Mouse (Mus musculus): Measurements from ENCODE around the gene Lta.

The Lta gene

DNA sequence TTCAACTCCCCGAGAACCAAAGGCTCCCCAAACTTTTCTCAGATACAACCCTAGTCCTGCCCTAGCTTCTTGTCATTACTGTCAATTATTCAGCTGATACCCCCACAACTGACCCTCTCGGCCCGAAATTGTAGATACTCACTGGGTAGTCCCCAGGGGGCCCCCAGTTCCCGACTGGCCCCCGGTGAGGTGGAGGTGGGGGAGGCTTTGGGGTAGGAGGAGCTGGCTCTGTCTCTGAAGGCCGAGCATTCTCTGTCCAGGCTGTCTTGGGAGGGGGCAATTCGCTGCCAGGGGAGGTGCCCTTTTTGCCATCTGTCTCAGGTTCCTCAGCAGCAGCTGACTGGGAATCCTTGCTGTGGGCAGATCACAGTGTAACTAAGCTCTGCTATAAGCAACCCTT is 45.5 kb downstream of the Lta start:
- no peak for DNase-seq (ENCODE audit: low spot score)

DNA sequence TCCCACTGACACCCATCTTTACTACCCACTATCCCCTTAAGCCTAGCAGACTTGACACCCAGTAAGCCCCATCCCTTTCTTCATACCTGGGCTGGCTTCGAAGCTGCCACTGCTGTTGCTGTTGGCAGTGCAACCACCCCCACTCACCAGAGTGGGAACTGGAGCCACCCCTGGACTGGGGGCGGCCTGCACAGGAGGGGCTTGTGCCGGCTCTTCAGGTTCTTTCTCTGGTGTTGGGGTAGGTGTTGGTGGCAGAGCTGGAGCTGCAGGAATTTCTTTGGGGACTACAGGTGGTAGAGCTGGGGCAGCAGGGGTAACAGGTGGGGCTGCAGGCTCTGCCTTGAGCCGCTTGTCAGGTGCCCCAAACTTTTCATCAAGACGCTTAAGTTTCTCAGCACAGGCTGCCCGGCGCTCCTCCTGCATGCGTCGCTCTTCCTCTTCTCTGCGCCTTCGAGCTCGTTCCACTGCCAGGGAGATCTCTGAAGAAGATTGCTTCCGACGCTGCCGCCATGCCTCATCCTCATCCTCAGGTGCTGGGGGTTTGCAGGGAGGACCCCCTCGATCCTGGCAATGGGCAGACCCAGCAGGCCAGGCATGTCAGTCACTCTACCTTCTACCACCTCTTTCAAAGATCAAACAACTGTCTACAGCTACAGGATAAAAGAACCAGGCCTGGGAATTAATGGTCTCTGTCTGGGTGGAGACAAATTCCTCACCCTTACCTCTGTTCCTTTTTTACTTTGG is 46.1 kb downstream of the Lta start:
- no peak for DNase-seq (ENCODE audit: low spot score)

- no peak for DNase-seq (ENCODE audit: low spot score)
Measured at GRCm38 (mm10) chr17:35157661-35158175, 47.4 kb downstream of the Lta start.

DNA sequence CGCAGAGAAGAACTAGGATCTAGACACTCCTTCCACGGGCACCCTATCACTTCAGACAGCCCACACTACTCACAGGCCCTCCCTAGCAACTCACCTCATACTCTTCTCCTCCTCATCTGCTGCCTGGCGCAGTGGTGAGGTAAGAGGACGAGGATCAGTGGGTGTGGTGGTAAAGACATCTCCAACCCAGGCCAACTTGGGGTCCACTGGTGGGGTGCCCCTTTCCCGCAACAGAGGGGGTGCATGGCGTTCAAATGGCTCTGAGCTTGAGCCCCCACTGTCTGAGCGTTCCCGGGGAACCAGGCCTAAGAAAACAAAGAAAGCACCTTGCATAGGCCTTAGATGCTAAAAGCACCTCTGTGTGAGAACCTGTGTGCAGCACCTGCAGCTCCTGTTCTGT is 47.9 kb downstream of the Lta start:
- no peak for DNase-seq (ENCODE audit: low spot score)

- DNase-seq (ENCODE audit: low spot score), result no peak
Measured at GRCm38 (mm10) chr17:35156461-35157200, 48.5 kb downstream of the Lta start.

GRCm38 (mm10) chr17:35155451-35155850 is 49.7 kb downstream of the Lta start:
- DNase-seq (ENCODE audit: low spot score), result no peak

DNA sequence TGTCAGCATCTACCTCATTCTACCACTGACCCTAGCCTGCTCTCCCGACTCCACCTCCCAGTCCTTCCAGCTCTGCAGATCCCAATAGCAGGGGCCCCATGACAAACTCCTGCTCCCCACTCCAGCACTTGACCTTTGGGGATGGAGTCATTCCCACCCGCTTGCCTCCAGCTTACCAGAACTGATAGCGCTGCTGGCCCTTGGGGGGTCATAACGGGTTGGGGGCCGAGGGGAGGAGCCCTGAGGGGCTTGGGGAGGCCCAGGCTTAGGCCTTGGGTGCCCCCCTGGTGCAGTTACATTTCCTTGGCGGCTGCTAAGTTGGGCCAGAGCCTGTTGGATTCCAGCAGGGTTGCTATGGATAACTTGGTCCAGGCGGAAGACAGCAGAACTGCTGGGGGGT is 50.5 kb downstream of the Lta start:
- no peak for DNase-seq (ENCODE audit: low spot score)

- no peak for DNase-seq (ENCODE audit: low spot score)
Measured at GRCm38 (mm10) chr17:35153931-35154330, 51.2 kb downstream of the Lta start.
